Mouse (Mus musculus) MEL (cell line): ENCODE data around the gene Ccser1. TPM values are rescaled to one million over a fixed set of nuclear protein-coding genes. Genes with fewer than 3 reads are reported as not detected.

Experiments used
- DNase-seq: peaks from one replicate; pipeline ENCODE4 v3.0.0; 2011; ENCODE audit warnings: low read depth, low spot score
- H3K27ac ChIP-seq: 2 replicates; pipeline ENCODE4 v1.5.1; 2012; ENCODE audit warnings: low read depth, mild to moderate bottlenecking, control low read depth, low read length, moderate library complexity; ENCODE audit not compliant: control insufficient read depth
- H3K27me3 ChIP-seq, 2 experiments: fragments of 150-350 bp in 1 of 2; sonication (generic) in 1 of 2; 2 replicates each; pipeline ENCODE4 v1.6.1; 2012; ENCODE audit warnings: low read length in 2 of 2, mild to moderate bottlenecking in 2 of 2, improper control_type of control experiment in 1 of 2, moderate library complexity in 1 of 2; ENCODE audit not compliant: insufficient read depth in 2 of 2, control insufficient read depth in 1 of 2
- H3K36me3 ChIP-seq, 2 experiments: 2 replicates each; pipeline ENCODE4 v1.6.1; 2012 to 2014; ENCODE audit warnings: low read length in 2 of 2, improper control_type of control experiment in 1 of 2, inconsistent platforms in 1 of 2, mild to moderate bottlenecking in 1 of 2; ENCODE audit not compliant: insufficient read depth in 2 of 2, control insufficient read depth in 1 of 2
- H3K4me1 ChIP-seq, 2 experiments: fragments of 150-350 bp in 1 of 2; sonication (generic) in 1 of 2; 2 replicates each; pipeline ENCODE4 v1.6.1; 2012; ENCODE audit warnings: low read length in 2 of 2, improper control_type of control experiment in 1 of 2, mild to moderate bottlenecking in 1 of 2; ENCODE audit not compliant: insufficient read depth in 2 of 2, control insufficient read depth in 1 of 2
- H3K4me3 ChIP-seq, 2 experiments: fragments of 150-350 bp in 1 of 2; sonication (generic) in 1 of 2; 2 replicates each; pipeline ENCODE4 v1.5.1; 2012; ENCODE audit warnings: low read depth in 2 of 2, low read length in 2 of 2, mild to moderate bottlenecking in 2 of 2, moderate library complexity in 2 of 2, control low read depth in 1 of 2, improper control_type of control experiment in 1 of 2; ENCODE audit not compliant: control insufficient read depth in 1 of 2, insufficient read depth in 1 of 2
- H3K79me2 ChIP-seq: 2 replicates; pipeline ENCODE4 v1.6.1; 2012; ENCODE audit warnings: mild to moderate bottlenecking, low read length, moderate library complexity; ENCODE audit not compliant: control insufficient read depth, poor library complexity, insufficient read depth
- H3K9ac ChIP-seq: 2 replicates; pipeline ENCODE4 v1.6.1; 2012; ENCODE audit warnings: low read depth, mild to moderate bottlenecking, control low read depth, low read length, moderate library complexity; ENCODE audit not compliant: control insufficient read depth, poor library complexity, severe bottlenecking
- H3K9me3 ChIP-seq: fragments of 150-350 bp; sonication (generic); replicated peaks from 2 replicates; pipeline ENCODE4 v1.6.1; 2012; ENCODE audit warnings: mild to moderate bottlenecking, low read length, improper control_type of control experiment, moderate library complexity; ENCODE audit not compliant: insufficient read depth
- CHD2 ChIP-seq: IDR thresholded peaks from 2 replicates; pipeline ENCODE4 v1.6.1; 2011; ENCODE audit warnings: low read length, improper control_type of control experiment
- E2F4 ChIP-seq: IDR thresholded peaks from 2 replicates; pipeline ENCODE4 v1.6.1; 2011; ENCODE audit warnings: low read depth, low read length, improper control_type of control experiment, borderline replicate concordance
- ETS1 ChIP-seq: IDR thresholded peaks from 2 replicates; pipeline ENCODE4 v1.6.1; 2012; ENCODE audit warnings: low read depth, mild to moderate bottlenecking, inconsistent platforms, low read length, improper control_type of control experiment, moderate library complexity
- GABPA ChIP-seq: IDR thresholded peaks from 2 replicates; pipeline ENCODE4 v1.6.1; 2012; ENCODE audit warnings: low read depth, mild to moderate bottlenecking, inconsistent platforms, low read length, improper control_type of control experiment, moderate library complexity
- HCFC1 ChIP-seq: IDR thresholded peaks from 2 replicates; pipeline ENCODE4 v1.6.1; 2012; ENCODE audit warnings: low read depth, mild to moderate bottlenecking, inconsistent platforms, low read length, improper control_type of control experiment, moderate library complexity
- KAT2A ChIP-seq: conservative IDR thresholded peaks from 2 replicates; pipeline ENCODE4 v1.6.1; 2012; ENCODE audit warnings: low read depth, low read length, improper control_type of control experiment, inconsistent platforms
- MAZ ChIP-seq: IDR thresholded peaks from 2 replicates; pipeline ENCODE4 v1.6.1; 2012; ENCODE audit warnings: low read depth, mild to moderate bottlenecking, inconsistent platforms, low read length, improper control_type of control experiment
- MEF2A ChIP-seq: IDR thresholded peaks from 2 replicates; pipeline ENCODE4 v1.6.1; 2014; ENCODE audit warnings: low read depth, mild to moderate bottlenecking, inconsistent platforms, low read length, improper control_type of control experiment; ENCODE audit not compliant: poor library complexity, insufficient replicate concordance, severe bottlenecking; ENCODE audit errors: extremely low read depth
- MXI1 ChIP-seq: IDR thresholded peaks from 2 replicates; pipeline ENCODE4 v1.6.1; 2011; ENCODE audit warnings: mild to moderate bottlenecking, low read depth, low read length, improper control_type of control experiment
- MYC ChIP-seq: IDR thresholded peaks from 2 replicates; pipeline ENCODE4 v1.6.1; 2011; ENCODE audit warnings: low read depth, mild to moderate bottlenecking, low read length, improper control_type of control experiment, moderate library complexity
- NELFE ChIP-seq: IDR thresholded peaks from 2 replicates; pipeline ENCODE4 v1.6.1; 2011; ENCODE audit warnings: low read depth, low read length, improper control_type of control experiment
- POLR2A ChIP-seq, 2 experiments: IDR thresholded peaks; 2 replicates each; pipeline ENCODE4 v1.6.1; 2011 to 2012; ENCODE audit warnings: low read length in 2 of 2, mild to moderate bottlenecking in 2 of 2, control low read depth in 1 of 2, improper control_type of control experiment in 1 of 2, low read depth in 1 of 2, moderate library complexity in 1 of 2; ENCODE audit not compliant: control insufficient read depth in 1 of 2, insufficient read depth in 1 of 2, poor library complexity in 1 of 2
- POLR2AphosphoS2 ChIP-seq: IDR thresholded peaks from 2 replicates; pipeline ENCODE4 v1.6.1; 2011; ENCODE audit warnings: low read length, improper control_type of control experiment
- RCOR1 ChIP-seq: IDR thresholded peaks from 2 replicates; pipeline ENCODE4 v1.6.1; 2012; ENCODE audit warnings: low read depth, mild to moderate bottlenecking, inconsistent platforms, low read length, improper control_type of control experiment
- SMC3 ChIP-seq: IDR thresholded peaks from 2 replicates; pipeline ENCODE4 v1.6.1; 2011; ENCODE audit warnings: low read depth, low read length, improper control_type of control experiment
- TAL1 ChIP-seq: IDR thresholded peaks from 2 replicates; pipeline ENCODE4 v1.6.1; 2012; ENCODE audit warnings: mild to moderate bottlenecking, inconsistent platforms, low read length, moderate library complexity, mixed read lengths
- TBP ChIP-seq: IDR thresholded peaks from 2 replicates; pipeline ENCODE4 v1.8.0; 2011; ENCODE audit warnings: low read depth, low read length, improper control_type of control experiment
- UBTF ChIP-seq: IDR thresholded peaks from 2 replicates; pipeline ENCODE4 v1.6.1; 2012; ENCODE audit warnings: low read depth, mild to moderate bottlenecking, inconsistent platforms, low read length, improper control_type of control experiment, moderate library complexity, borderline replicate concordance; ENCODE audit not compliant: insufficient read depth
- USF1 ChIP-seq: IDR thresholded peaks from 2 replicates; pipeline ENCODE4 v1.6.1; 2014; ENCODE audit warnings: low read depth, mild to moderate bottlenecking, inconsistent platforms, low read length, improper control_type of control experiment, moderate library complexity
- ZC3H11A ChIP-seq: IDR thresholded peaks from 2 replicates; pipeline ENCODE4 v1.6.1; 2012; ENCODE audit warnings: low read depth, mild to moderate bottlenecking, inconsistent platforms, low read length, improper control_type of control experiment
- ZKSCAN1 ChIP-seq: IDR thresholded peaks from 2 replicates; pipeline ENCODE4 v1.6.1; 2012; ENCODE audit warnings: low read depth, mild to moderate bottlenecking, inconsistent platforms, low read length, improper control_type of control experiment, moderate library complexity
- ZMIZ1 ChIP-seq: IDR thresholded peaks from 2 replicates; pipeline ENCODE4 v1.6.1; 2012; ENCODE audit warnings: low read depth, mild to moderate bottlenecking, inconsistent platforms, low read length, improper control_type of control experiment, moderate library complexity
- ZNF384 ChIP-seq: IDR thresholded peaks from 2 replicates; pipeline ENCODE4 v1.6.1; 2012; ENCODE audit warnings: low read depth, mild to moderate bottlenecking, inconsistent platforms, low read length, improper control_type of control experiment
- polyA plus RNA-seq, 2 experiments: library from polyadenylated mRNA; stranded (reverse) in 1 of 2; unstranded in 1 of 2; fragments of >175 nt in 1 of 2; fragments of >200 nt in 1 of 2; gene quantifications; 2 replicates each; pipeline versions ENCODE4 v1.2.1 to v1.2.4; 2012; ENCODE audit warnings: low replicate concordance in 2 of 2, low read depth in 1 of 2; ENCODE audit not compliant: insufficient read length in 2 of 2, insufficient read depth in 1 of 2, missing spikeins in 1 of 2
- total RNA-seq: library from RNA; depleted of rRNA; stranded (reverse); fragments of 300-350 nt; gene quantifications from 2 replicates; pipeline ENCODE4 v1.2.3, GENCODE M21; 2012

The Ccser1 gene
- total and polyA plus RNA-seq, 3 experiments: not detected

DNA sequence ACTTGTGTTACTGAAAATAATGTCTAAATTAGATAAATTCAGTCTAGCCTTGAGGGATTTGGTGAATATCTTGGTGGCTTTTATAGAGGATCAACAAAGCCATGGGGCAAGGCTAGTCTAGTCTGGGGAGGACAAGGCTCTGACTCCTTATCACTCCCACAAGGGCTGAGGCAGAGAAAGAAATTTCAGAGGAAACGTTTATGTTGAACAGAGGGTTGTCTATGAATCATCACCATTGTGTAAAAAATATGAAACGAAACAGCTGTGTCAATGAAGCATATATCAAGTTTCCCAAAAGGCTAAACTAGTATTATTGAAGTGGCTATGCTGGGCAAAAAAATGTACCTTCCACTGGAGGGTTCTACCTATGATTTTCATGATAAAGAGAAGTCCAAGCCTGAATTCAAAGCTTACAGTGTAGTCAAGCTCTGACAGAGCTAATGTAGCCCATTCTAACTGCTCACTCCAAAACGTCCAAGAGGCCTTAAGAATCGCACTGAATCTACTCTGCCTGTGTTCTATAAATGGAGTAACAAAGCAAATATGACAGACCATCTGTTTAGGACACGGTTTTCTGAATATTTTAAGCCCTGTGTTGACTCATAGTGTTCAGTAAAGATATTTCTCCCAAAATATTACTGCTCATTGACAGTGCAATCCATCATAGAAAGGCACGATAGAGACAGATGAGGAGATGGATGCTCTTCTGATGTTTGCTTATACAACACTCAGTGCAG, 1121.6 kb downstream of the Ccser1 start:
- Histone ChIP-seq H3K4me3 (no peak overlapping the region), H3K36me3 (no peaks in the 10 kb centered on the region), H3K27ac (no peak overlapping the region), H3K79me2 (no peaks in the 10 kb centered on the region), H3K9me3 (no peaks in the 10 kb centered on the region), H3K9ac (no peak overlapping the region), H3K27me3 (no peaks in the 10 kb centered on the region), H3K4me1 (no peaks in the 10 kb centered on the region)
- TF ChIP-seq POLR2A (IDR thresholded peaks at IDR 0.05; ENCODE audit: control insufficient read depth in 1 of 2, insufficient read depth in 1 of 2, low read depth in 1 of 2, low read length in 2 of 2, poor library complexity in 1 of 2) (no peak), GABPA (no peak), NELFE (no peak)
- DNase-seq: no peak

DNA sequence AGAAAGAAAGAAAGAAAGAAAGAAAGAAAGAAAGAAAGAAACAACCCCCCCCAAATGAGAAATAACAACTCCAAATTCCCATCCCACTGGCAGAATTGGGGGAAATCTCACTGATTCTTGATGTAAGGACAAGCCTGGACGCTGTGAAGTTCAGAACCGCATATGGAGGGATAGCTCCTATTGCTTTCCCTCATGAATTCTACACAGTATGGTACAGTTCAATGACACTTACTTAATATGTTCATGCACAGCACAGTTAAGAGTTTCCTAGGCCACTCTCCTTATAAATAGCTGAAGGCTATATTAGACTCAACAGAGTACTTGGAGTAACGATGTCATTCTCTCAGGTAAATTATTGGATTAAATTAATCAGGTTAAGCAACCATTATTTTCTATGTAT, 1138.5 kb downstream of the Ccser1 start:
- Histone ChIP-seq H3K79me2 (no peaks in the 10 kb centered on the region), H3K36me3 (no peaks in the 10 kb centered on the region), H3K9ac (no peak overlapping the region), H3K9me3 (no peaks in the 10 kb centered on the region), H3K27me3 (no peaks in the 10 kb centered on the region), H3K4me3 (no peak overlapping the region), H3K27ac (no peak overlapping the region), H3K4me1 (no peaks in the 10 kb centered on the region)
- TF ChIP-seq E2F4 (no peak), ZKSCAN1 (no peak), MXI1 (no peak), MEF2A (no peak), USF1 (no peak), ZNF384 (no peak), MAZ (no peak), GABPA (no peak), ETS1 (no peak)
- DNase-seq: no peak

- no peak overlapping the region for H3K9ac ChIP-seq
- no peaks in the 10 kb centered on the region for H3K36me3 ChIP-seq
- H3K9me3 ChIP-seq: no peaks in the 10 kb centered on the region
- no peak for DNase-seq
- H3K4me1 ChIP-seq: no peaks in the 10 kb centered on the region
- no peak overlapping the region for H3K27ac ChIP-seq
- no peak overlapping the region for H3K4me3 ChIP-seq
- no peaks in the 10 kb centered on the region for H3K79me2 ChIP-seq
- no peak for TF ChIP-seq MXI1
- no peak for TF ChIP-seq POLR2AphosphoS2
- TF ChIP-seq MYC: no peak
- TF ChIP-seq RCOR1: no peak
- no peak for TF ChIP-seq E2F4
- TF ChIP-seq ZMIZ1: no peak
- TF ChIP-seq KAT2A: no peak
- TF ChIP-seq HCFC1: no peak
- no peak for TF ChIP-seq CHD2
- no peak for TF ChIP-seq ZKSCAN1
- no peak for TF ChIP-seq TBP
- TF ChIP-seq TAL1: no peak
- TF ChIP-seq POLR2A (IDR thresholded peaks at IDR 0.05; ENCODE audit: control insufficient read depth in 1 of 2, insufficient read depth in 1 of 2, low read depth in 1 of 2, low read length in 2 of 2, poor library complexity in 1 of 2): no peak
- no peak for TF ChIP-seq ZC3H11A
- no peak for TF ChIP-seq SMC3
- TF ChIP-seq ZNF384: no peak
- TF ChIP-seq UBTF: no peak
- no peaks in the 10 kb centered on the region for H3K27me3 ChIP-seq
Measured at GRCm38 (mm10) chr6:62340319-62340718, 1160.2 kb downstream of the Ccser1 start.
